Mouse (Mus musculus) hindlimb bud, embryonic 11.5 days (tissue): Measurements from ENCODE around the gene Hps1.

Experiments
- DNase-seq: peaks from one replicate; pipeline ENCODE4 v3.0.0-alpha.2; 2012; ENCODE audit warnings: low read depth, low spot score; ENCODE audit errors: extremely low spot score

The Hps1 gene

GRCm38 (mm10) chr19:42722500-42722899 lies 57.3 kb downstream of the Hps1 start:
- no peak for DNase-seq

- DNase-seq = no peak
Measured at GRCm38 (mm10) chr19:42718101-42718500, 61.7 kb downstream of the Hps1 start.

- DNase-seq = no peak
Measured at GRCm38 (mm10) chr19:42717668-42718067, 62.1 kb downstream of the Hps1 start.

GRCm38 (mm10) chr19:42716507-42716906 lies 63.3 kb downstream of the Hps1 start:
- DNase-seq = no peak

- no peak for DNase-seq
Measured at GRCm38 (mm10) chr19:42713770-42714169, 66.0 kb downstream of the Hps1 start.
